Mouse (Mus musculus): ENCODE data around the gene Ston2.

Ston2 gene

DNA sequence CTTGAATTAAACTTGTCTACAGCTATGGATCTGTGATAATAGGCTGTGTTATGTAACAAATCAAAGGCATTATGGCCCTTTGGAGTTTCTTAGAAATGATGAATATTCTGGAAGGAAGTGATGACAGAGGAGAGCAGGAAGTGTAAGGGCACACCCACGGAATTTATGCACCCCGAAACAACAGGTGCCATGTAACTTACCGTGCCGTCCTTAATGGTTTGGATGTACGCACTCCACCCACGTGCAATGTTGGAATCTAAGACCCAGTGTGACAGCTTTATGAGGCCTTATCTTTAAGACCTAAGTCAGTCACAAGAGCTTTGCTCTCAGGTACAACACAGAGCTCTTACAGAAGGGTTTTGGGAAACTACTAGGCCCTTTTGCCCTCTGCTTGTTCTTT, 124.9 kb downstream of the Ston2 start:
- DNase-seq (ENCODE audit: low read depth, low spot score): no peak

DNA sequence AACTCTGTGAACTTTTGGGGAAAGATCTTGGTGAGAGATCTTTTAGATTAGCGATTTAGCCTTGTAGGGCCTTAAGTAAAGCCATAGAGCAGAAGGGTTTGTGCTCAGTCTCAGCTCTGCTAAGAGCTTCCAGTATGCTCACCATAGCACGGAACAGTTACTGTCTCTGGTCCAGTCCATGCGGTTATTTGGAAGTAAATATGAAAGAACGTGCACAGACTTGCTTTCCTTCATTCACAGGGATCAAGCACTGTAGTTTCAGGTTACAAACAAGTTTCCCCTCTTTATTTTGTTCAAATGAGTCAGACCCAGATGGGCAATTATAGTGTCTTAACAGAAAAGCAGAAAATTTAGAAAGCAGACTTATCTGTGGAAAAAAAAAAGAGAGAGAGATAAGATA, 125.3 kb downstream of the Ston2 start:
- no peak for DNase-seq (ENCODE audit: low read depth, low spot score)

DNA sequence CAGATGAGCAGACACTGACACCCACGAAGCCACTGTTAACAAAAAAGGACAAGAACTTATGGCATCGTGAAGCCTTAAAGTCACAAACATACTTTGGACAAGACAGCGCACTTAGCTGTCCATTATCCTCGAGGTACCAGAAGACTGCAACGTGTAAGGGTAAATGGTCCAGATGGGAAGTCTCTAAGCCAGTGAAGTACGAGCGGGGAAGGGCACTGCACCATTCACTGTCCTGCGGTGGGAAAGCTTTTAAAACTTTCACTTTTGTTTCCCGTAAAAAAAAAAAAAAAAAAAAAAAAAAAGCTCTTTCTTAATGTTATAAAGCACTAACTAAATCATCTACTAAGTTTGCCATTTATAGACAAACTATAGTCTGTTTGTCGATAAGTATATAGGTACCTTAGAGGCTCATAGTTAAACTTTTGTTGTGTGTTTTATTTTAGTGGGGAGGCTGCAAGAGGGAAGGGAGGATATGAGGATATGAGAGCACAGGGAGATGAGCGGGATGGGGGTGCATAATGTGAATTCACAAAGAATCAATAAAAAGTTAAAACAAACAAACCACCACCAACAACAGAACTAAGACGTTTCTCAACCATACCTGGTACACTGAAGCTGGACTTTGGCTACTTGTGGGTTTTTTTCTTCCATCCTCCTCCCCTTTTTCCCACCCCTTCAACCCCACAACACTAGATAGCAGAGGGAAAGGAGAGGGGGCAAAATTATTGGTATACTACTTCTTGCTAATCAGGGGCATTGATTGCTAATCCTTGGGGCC, 127.4 kb downstream of the Ston2 start:
- no peak for DNase-seq (ENCODE audit: low read depth, low spot score)

DNA sequence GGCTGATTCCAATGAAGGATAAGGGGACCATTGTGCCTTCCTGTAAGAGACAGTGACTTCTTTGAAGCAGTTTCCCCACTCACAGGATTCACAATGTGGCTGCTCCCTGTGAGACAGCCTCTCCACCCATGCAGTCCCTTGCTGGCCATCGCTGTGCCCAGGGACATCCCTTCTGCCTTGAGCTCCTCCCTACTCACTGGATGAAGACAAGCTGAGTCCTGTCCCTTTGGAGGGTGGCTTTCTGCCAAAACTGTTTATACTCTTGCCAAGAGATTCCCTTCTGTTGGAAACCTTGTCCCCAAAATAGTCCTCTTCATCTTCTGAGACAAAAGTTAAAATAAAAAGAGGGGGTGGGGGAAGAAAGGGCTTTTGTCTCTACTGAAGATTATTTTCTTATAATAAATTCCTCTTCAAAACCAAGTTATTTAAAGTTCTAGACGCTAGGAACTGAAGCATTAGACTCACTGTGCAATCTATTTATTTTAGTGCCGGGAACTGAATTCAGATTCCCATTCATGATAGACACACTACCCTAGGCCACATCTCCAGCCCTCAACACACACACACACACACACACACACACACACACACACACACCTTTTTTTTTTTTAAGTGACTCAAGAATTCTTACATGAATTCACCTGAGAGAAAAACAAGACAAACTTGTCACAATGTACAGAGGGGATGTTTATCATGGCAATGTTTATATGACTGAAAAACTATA, 133.6 kb downstream of the Ston2 start:
- no peak for DNase-seq (ENCODE audit: low read depth, low spot score)

DNA sequence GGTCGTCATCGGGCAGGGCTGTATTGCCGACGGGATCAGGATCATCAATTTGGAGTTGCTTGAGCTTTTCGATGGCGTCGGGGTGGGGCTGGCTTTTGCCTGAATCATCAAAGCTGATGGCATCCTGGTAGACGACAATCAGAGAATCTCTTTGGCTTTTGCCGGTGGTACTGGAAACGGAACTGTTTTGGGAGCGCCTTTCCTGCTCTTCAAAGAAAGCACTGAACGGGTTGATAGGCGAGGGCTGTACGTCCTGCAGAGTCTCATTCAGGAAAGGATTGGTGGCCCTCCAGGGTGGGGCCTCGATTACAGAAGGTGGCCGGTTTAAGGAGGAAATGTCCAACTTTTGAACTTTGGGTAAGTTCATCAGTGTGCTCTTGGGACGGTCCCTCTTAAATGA, 139.8 kb downstream of the Ston2 start:
- no peak for DNase-seq (ENCODE audit: low read depth, low spot score)

DNA sequence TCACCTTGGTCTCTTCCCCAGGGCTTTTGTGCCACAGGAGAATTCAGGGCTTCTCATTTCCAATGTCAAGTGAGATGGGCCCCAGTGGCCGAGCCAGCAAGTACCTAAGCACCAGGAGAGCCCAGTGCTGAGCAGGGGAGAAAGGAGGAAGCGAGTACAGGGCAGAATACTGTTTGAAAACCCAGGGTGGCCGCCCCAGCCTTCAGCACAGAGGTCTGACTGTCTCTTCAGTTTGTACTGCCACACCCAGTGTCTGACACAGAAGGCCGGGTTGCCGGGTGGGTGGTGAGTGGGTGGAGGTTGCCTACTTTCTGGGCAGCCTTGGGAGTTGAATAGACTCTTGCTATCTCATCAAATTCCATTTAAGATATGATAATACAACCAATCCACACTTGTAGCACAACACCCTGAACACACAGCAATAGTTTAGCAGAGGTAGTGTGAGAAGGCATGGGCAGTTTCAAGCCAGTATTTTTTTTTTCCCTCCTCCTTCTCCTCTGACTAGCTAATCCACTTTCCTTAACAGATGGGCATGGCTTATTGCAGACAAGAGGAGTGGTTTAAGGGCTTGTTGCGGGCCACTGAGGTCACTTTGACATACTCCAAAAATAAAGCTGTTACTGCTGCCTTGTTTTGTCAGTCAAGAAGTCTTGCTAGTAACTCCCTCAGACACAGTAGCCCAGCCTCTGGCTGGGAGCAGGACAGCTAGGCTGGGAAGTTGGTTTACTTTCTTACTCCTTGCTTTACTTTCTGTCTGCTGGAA, 142.6 kb downstream of the Ston2 start:
- DNase-seq (ENCODE audit: low read depth, low spot score): no peak

DNA sequence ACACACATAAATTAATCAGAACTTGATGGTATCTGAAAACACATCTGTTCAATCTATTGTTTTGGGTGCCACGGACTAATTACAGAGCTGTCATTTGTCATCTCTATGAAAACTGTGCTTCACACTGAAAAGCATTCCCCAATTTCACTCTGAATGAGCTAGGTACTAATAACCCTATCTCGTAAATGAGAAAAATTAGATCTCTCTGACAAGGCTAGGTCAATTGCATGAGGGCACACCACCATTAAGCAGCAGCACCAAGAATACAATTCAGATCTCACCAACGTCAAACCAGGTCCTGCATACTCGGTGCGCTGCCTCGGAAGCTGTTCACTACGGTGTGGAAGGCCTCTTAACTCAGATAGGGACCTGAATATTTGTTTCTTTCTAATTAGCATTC, 145.0 kb downstream of the Ston2 start:
- DNase-seq (ENCODE audit: low read depth, low spot score): no peak

DNA sequence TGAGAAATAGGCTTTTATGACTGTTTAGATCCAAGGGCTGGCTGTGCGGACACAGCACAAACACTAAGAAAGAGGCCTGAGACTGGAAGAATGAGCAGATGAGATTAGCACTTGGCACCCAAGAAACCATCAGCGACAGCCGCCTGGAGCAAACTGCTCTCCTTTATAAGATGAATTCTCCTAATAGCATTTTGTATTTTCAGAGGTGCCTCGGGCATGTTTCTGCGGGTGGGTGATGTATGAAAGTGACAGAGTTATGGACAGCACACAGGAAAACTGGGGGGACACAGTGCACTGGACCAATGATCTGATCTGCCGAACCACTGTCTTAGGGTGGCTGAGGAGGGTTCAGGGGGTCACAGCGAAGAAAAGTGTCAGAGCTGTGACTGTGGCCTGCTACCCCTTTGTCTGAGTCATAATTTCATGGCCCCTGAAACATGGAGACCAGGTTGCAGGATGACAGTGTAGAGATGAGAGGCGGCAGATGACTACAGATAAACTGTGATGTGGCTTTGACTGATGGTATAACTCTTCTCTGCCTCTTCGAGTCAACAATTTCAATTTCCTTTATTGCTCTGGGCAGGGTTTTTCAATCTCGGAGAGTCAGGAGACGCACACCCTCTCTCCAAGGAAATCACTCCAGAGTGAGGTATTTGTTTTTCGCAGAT, 145.6 kb downstream of the Ston2 start:
- DNase-seq (ENCODE audit: low read depth, low spot score): no peak

DNA sequence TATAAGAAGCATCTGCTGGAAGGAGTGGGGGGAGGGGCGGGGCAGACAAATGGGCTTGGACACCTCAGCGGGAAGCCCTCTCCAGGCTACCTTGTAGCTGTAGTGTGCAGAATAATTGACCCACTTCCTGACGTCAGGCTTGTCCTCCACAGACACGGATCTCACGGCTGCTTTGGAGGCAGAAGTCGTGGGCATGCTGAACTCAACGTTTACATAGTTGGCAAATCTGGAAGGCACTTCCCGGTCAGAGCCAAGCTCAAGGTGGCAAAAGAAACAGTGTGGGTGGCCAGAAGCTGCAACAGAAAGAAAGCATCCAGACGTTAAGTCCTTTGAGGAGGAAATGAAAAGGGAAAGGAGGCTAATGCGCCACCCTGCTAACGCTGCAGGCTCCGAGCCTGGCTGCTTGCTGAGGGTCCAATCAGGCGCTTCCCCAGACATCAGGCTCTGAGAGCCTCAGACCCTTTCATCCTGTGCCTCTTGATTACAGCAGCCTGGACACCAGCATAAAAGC, 146.5 kb downstream of the Ston2 start:
- DNase-seq (ENCODE audit: low read depth, low spot score): peak; percentile 37

DNA sequence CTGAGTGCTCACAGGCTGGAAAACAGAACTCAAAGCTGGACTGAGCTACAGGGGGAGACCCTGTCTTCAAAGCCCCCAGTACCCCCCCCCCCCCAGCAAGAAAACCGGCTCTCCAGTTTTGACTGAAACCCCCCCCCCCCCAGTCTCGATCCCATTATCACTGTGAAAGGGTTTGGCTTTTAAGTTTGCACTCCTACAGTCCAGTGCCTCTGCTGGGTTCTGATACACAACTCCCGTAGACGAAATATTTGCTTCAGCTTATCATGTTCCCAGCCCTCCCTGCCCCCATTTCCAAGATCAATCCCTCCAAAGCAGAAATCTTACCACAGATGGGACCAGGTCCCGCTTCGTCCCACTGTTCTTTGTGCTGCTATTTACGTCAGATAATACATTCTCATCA, 147.1 kb downstream of the Ston2 start:
- DNase-seq (ENCODE audit: low read depth, low spot score): no peak

DNA sequence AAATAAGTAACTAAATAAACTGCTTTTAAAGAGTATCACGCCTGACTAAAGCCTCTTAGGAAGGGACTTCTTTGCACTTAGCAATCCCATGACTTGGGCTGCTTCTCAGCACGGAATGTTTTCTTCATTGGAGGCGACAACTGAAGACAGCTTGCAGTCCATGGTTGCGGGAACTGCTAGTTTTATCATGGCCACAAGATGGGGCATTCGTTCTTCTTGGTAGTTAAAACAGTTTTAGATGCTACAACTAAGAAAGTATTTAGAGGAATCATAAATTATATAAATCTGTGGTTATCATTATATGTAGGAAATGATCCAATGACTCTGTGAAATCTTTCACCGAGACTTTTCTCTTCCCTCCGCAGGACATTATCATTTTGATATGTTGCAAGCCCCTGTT, 147.5 kb downstream of the Ston2 start:
- peak; percentile 36 for DNase-seq (ENCODE audit: low read depth, low spot score)

DNA sequence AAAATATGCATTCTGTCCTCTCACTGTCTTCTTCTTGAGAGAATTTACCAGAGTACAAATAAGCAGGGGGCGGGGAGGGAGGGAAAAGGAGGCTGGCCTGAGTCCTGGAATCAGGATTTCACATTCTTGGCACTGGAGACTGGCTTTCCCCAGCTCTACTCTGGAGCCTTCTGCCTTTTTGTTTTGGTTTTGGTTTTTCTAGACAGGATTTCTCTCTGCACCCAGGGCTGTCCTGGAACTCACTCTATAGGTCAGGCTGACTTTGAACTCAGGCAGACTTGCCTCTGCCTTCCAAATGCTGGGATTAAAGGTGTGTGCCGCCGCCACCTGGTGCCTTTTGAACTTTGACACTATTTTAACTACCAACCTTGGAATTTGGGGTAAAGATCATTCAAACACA, 149.8 kb downstream of the Ston2 start:
- DNase-seq (ENCODE audit: low read depth, low spot score): no peak

DNA sequence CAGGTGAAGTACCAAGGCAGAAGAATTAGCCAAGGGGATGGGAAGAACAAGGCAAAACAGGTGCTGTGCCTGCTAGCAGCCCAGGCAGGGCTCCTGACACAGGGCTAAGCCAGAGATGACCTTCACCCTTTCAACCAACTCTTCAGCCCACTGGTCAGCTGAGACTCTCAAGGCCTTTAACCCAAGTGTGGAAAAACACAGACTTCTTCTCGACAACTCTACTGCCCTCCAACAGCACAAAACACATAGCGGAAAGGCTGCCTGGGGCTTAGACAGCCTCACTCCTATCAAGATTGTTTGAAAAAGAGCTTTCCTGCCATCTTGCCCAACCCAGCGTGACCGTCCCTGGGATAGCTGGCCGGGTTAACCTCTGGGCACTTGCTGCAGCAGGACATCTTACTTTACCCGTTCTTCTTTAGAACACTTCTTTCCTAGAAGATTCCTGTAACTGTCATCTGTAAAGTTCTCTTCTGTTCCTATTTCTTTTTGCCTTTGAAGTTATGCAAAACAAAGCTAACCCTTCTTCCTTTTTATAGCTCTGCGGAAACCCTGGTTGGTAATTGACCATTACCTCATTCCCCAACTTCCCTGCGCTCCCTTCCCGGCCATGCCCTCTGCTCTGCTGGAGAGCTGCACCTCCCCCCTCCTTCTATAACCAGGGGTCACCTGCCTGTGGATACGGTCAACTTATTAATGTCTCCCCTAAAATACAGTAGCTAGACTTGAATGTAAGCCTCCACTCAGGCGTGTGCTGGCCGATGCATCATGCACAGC, 150.9 kb downstream of the Ston2 start:
- peak; percentile 34 for DNase-seq (ENCODE audit: low read depth, low spot score)

DNA sequence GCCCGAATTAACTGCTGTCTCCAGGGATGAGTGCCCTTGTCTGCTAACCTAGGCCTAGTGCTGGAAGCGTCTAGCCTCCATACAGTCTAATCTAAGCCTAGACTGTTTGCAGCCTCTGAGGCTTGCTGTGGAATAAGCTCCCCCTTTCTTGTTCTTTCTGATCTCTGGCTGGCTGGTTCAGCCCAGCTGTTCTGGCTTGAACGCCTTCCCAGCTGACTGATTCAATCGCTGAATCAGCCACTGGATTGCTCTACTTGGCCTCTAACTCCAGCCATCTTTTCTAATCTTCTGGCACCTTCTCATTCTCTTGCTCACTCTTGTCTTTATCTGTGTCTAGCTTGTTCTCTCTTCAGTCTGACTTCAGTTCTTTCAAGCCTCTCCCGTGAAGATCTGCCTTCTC, 161.7 kb downstream of the Ston2 start:
- no peak for DNase-seq (ENCODE audit: low read depth, low spot score)

DNA sequence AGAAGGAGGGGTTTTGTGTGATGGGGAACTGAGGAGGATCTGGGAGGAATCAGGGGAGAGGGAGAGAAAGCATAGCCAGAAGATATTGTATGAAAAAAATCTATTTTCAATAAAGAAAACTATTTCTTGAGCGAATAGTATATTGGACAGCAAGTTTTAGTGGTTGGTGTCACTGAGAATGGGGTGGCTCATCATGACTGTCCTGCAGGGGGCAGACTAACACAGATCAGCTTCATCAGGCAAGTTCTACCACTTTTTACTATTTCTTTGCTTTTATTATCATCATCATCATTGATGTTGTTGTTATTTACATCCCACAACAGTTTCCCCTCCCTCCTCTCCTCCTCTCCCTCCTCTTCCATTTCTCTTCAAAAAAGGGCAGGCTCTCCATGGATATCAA, 163.2 kb downstream of the Ston2 start:
- DNase-seq (ENCODE audit: low read depth, low spot score): no peak

DNA sequence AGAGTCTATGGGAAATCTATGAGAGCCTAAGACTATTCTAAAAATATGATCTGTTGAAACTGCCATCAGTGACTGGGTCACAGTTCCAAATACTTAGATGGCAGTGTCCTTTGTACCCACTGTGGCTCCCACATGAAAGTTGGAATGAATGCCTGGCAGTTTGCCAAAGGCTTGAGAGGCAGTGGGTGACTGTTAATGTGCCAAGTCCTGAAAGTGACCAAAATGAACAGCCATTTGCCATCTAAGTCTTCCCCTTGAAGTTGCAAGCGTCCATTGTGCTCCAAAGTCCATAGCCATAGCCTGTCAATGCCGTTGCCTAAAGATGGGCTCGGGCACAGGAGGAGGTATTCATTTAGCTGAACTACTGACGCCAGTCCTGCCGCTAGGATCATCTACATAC, 178.8 kb downstream of the Ston2 start:
- DNase-seq (ENCODE audit: low read depth, low spot score): no peak

DNA sequence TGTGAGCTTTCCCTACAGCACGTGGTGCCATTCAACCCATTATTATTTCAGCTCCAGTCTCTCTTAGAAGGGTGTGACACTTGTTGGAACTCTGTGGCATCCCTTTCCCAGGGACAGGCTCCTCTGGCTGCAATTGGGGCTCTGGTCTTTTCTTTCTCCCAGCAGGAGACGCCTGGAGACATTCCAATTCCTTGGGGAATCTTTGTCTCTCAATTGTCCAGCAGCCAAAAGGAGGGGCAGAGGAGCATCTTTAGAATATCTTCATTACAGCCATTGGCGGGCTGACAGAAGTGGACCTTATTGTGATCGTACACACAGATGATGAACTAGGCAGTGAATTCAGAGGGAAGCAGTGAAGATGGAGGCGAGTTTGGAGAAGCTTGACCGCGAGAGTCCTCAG, 180.5 kb downstream of the Ston2 start:
- DNase-seq (ENCODE audit: low read depth, low spot score): no peak

DNA sequence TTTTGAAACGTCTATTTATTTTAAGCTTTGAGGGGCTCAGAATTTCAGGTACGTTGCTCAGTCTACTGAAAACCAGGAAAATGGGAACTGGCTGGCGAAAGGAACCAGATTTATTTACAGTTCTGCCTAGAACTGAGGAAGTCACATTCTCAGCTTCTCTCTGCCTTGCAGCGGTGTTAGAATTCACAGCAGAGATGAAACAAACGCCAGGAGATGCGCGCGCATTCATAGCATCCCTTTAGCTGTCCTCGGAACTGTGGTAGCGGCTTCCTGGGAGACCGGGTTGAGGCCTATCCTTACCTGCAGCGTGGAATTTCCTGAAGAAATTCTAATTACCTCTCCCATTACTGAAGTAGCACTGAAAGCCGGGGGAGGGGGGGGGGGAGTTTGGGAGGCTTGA, 181.5 kb downstream of the Ston2 start:
- DNase-seq (ENCODE audit: low read depth, low spot score): no peak

DNA sequence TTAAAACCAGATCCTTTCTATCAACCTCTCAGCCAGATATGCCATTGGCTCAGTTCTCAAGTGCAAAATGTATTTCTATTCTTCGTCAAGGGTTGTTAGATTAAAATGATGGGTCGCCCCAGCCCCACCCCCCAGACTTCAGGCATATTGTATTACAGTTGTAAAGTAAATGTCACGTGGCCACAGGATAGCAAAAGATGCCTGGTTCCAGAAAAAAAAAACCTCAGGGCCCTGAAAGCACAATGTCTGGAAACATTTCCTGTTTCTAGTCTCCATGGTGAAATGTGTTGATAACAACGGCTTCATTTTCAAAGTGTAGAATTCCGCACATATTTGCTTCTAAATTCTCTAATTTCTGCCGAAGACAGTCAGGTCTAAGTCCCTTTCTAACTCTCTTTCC, 183.6 kb downstream of the Ston2 start:
- DNase-seq (ENCODE audit: low read depth, low spot score): peak; percentile 25

DNA sequence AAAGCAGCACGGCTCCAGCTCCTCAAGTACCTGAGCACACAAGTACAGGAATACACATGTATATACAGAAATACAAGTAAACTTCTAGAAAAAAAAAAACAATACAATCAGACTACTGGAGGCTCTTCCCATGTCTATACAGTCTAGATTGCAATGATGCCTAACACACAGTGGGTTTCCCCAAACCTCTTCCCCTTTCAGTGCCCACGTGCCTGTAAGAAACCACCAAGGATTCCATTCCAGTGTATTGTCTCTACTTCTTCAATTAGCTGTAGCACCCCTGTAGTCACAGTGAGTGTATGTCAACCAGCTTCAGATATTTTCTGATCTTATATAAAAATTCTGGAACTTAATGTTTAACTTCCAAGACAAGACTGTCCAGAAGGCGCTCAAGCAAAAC, 196.1 kb downstream of the Ston2 start:
- DNase-seq (ENCODE audit: low read depth, low spot score): no peak

DNA sequence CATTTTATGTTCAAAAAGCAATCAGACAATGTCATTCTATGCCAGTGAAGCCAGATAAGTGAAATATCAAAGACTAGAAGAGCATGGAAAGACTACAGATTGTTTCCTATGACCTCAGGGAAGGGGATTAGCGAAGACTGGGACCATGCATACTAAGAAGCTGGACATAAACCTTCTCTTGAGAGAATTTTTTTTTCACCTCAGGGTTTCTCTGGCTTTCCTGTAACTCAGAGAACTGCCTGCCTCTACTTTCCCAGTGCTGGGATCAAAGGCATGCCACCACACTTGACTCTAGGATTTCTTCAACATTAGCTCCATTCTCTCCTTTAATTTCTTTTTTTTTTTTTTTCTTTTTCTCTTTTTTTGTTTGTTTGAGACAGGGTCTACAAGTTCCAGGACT, 197.0 kb downstream of the Ston2 start:
- no peak for DNase-seq (ENCODE audit: low read depth, low spot score)
